Mouse (Mus musculus) midbrain, embryonic 15.5 days (tissue): ENCODE measurements around the gene Clrn3. TPM values are rescaled to one million over a fixed set of nuclear protein-coding genes. Genes with fewer than 3 reads are reported as not detected.

ENCODE experiments used
- ATAC-seq: fragments of 200-750 bp; cut with Nextera tagmentation; replicated peaks from 2 replicates; pipeline ENCODE4 v1.8.0; 2017; ENCODE audit warnings: moderate TSS enrichment
- H3K27ac ChIP-seq: fragments of 300-500 bp; sonication (generic); 2 replicates; pipeline ENCODE4 v1.5.1; 2015; ENCODE audit warnings: mild to moderate bottlenecking, inconsistent platforms
- H3K27me3 ChIP-seq: fragments of 300-500 bp; sonication (generic); replicated peaks from 2 replicates; pipeline ENCODE4 v1.6.1; 2015; ENCODE audit warnings: inconsistent platforms
- H3K36me3 ChIP-seq: fragments of 300-500 bp; sonication (generic); replicated peaks from 2 replicates; pipeline ENCODE4 v1.6.1; 2015; ENCODE audit warnings: inconsistent platforms
- H3K4me1 ChIP-seq: fragments of 300-500 bp; sonication (generic); 2 replicates; pipeline ENCODE4 v1.6.1; 2015; ENCODE audit warnings: inconsistent platforms
- H3K4me2 ChIP-seq: fragments of 300-500 bp; sonication (generic); 2 replicates; pipeline ENCODE4 v1.6.1; 2015; ENCODE audit warnings: inconsistent platforms, mild to moderate bottlenecking, moderate library complexity
- H3K4me3 ChIP-seq: fragments of 300-500 bp; sonication (generic); 2 replicates; pipeline ENCODE4 v1.5.1; 2015; ENCODE audit warnings: mild to moderate bottlenecking, inconsistent platforms
- H3K9ac ChIP-seq: fragments of 300-500 bp; sonication (generic); 2 replicates; pipeline ENCODE4 v1.6.1; 2015; ENCODE audit warnings: mild to moderate bottlenecking, inconsistent platforms
- H3K9me3 ChIP-seq: fragments of 300-500 bp; sonication (generic); 2 replicates; pipeline ENCODE4 v1.6.1; 2016; ENCODE audit warnings: inconsistent platforms
- WGBS: fragments of 180-500 bp; shearing (Covaris S2); methylation state at CpG from one replicate; pipeline ENCODE4 v1.1.7; 2015; ENCODE audit warnings: mixed read lengths; 5-methylcytosine and 5-hydroxymethylcytosine counted together
- polyA plus RNA-seq: library from polyadenylated mRNA; unstranded; fragments of >200 nt; fragmentation: Nextera tagmentation; extraction: Ambion mirVana; gene quantifications from 2 replicates; pipeline ENCODE4 v1.2.1, GENCODE M21; 2015

Clrn3 gene
- polyA plus RNA-seq, 1 experiment from 2014 or later, result not detected

GRCm38 (mm10) chr7:135483751-135484150 is 44.7 kb downstream of the Clrn3 start:
- Histone ChIP-seq H3K4me3 (no peak overlapping the region), H3K27ac (no peak overlapping the region), H3K27me3 (peaks cover 19% of the 10 kb centered on the region; the same call in 1 of the 2 replicates), H3K4me1 (peaks cover 25% of the 10 kb centered on the region), H3K9me3 (no peaks in the 10 kb centered on the region), H3K9ac (no peak overlapping the region), H3K36me3 (no peaks in the 10 kb centered on the region), H3K4me2 (no peak overlapping the region)
- WGBS, result 36% methylated on average over 6 of the region's 6 CpGs
- ATAC-seq, result no peak

- WGBS, result 71% methylated on average over 7 of the region's 7 CpGs
- H3K27me3 ChIP-seq, result peaks cover 23% of the 10 kb centered on the region; the same call in 1 of the 2 replicates
These were observed 47.3 kb downstream of the Clrn3 start for GRCm38 (mm10) chr7:135481150-135481549.

GRCm38 (mm10) chr7:135479912-135480311 is 48.5 kb downstream of the Clrn3 start:
- no peaks in the 10 kb centered on the region for H3K36me3 ChIP-seq
- H3K9me3 ChIP-seq, result no peaks in the 10 kb centered on the region
- no peak overlapping the region for H3K4me2 ChIP-seq
- H3K4me1 ChIP-seq, result peaks cover 10% of the 10 kb centered on the region
- ATAC-seq, result no peak
- no peak overlapping the region for H3K27ac ChIP-seq
- H3K4me3 ChIP-seq, result no peak overlapping the region
- no peak overlapping the region for H3K9ac ChIP-seq
- peaks cover 30% of the 10 kb centered on the region; the same call in 1 of the 2 replicates for H3K27me3 ChIP-seq
- 58% methylated on average over 6 of the region's 6 CpGs for WGBS

More at GRCm38 (mm10) chr7:135481150-135481549, 47.3 kb downstream of the Clrn3 start:
- Histone ChIP-seq H3K4me3 (no peak overlapping the region), H3K4me1 (peaks cover 22% of the 10 kb centered on the region), H3K36me3 (no peaks in the 10 kb centered on the region), H3K9ac (no peak overlapping the region), H3K27ac (no peak overlapping the region), H3K9me3 (no peaks in the 10 kb centered on the region), H3K4me2 (no peak overlapping the region)
- ATAC-seq, result no peak

GRCm38 (mm10) chr7:135479322-135479880 is 49.1 kb downstream of the Clrn3 start:
- ATAC-seq, result no peak
- H3K9ac ChIP-seq, result no peak overlapping the region
- peaks cover 30% of the 10 kb centered on the region; the same call in 1 of the 2 replicates for H3K27me3 ChIP-seq
- H3K4me3 ChIP-seq, result no peak overlapping the region
- no peak overlapping the region; the same call in 1 of the 2 replicates for H3K4me2 ChIP-seq
- WGBS, result 17% methylated on average over 10 of the region's 10 CpGs
- H3K4me1 ChIP-seq, result 0 out of 2 replicates have a peak, but pooled peaks cover 6% of the 10 kb centered on the region
- no peaks in the 10 kb centered on the region for H3K36me3 ChIP-seq
- no peaks in the 10 kb centered on the region for H3K9me3 ChIP-seq
- H3K27ac ChIP-seq, result no peak overlapping the region

GRCm38 (mm10) chr7:135477256-135477655 is 51.2 kb downstream of the Clrn3 start:
- H3K4me3 ChIP-seq, result no peak overlapping the region
- H3K4me1 ChIP-seq, result 0 out of 2 replicates have a peak, but pooled peaks cover 6% of the 10 kb centered on the region
- WGBS, result 65% methylated on average over 5 of the region's 5 CpGs
- no peaks in the 10 kb centered on the region for H3K9me3 ChIP-seq
- ATAC-seq, result no peak
- H3K27me3 ChIP-seq, result 0 out of 2 replicates have a peak, but pooled peaks cover 21% of the 10 kb centered on the region
- H3K27ac ChIP-seq, result no peak overlapping the region
- H3K36me3 ChIP-seq, result no peaks in the 10 kb centered on the region
- no peak overlapping the region for H3K4me2 ChIP-seq
- H3K9ac ChIP-seq, result no peak overlapping the region

GRCm38 (mm10) chr7:135475981-135476380 is 52.5 kb downstream of the Clrn3 start:
- no peak overlapping the region for H3K9ac ChIP-seq
- no peak overlapping the region for H3K4me3 ChIP-seq
- 0 out of 2 replicates have a peak, but pooled peaks cover 6% of the 10 kb centered on the region for H3K4me1 ChIP-seq
- H3K36me3 ChIP-seq, result no peaks in the 10 kb centered on the region
- H3K9me3 ChIP-seq, result no peaks in the 10 kb centered on the region
- no peak for ATAC-seq
- H3K27me3 ChIP-seq, result 0 out of 2 replicates have a peak, but pooled peaks cover 12% of the 10 kb centered on the region
- WGBS, result 53% methylated on average over 8 of the region's 8 CpGs
- no peak overlapping the region for H3K27ac ChIP-seq
- no peak overlapping the region for H3K4me2 ChIP-seq

GRCm38 (mm10) chr7:135470319-135470718 is 58.1 kb downstream of the Clrn3 start:
- ATAC-seq, result no peak
- WGBS, result 80% methylated on average over 5 of the region's 5 CpGs
- H3K9ac ChIP-seq, result no peak overlapping the region
- H3K4me1 ChIP-seq, result peaks cover 5% of the 10 kb centered on the region; the same call in 1 of the 2 replicates
- no peak overlapping the region for H3K27ac ChIP-seq
- H3K4me3 ChIP-seq, result no peak overlapping the region
- no peaks in the 10 kb centered on the region for H3K36me3 ChIP-seq
- H3K27me3 ChIP-seq, result no peaks in the 10 kb centered on the region
- H3K4me2 ChIP-seq, result no peak overlapping the region
- no peaks in the 10 kb centered on the region for H3K9me3 ChIP-seq

GRCm38 (mm10) chr7:135468631-135469030 is 59.8 kb downstream of the Clrn3 start:
- Histone ChIP-seq H3K9me3 (no peaks in the 10 kb centered on the region), H3K27me3 (no peaks in the 10 kb centered on the region), H3K4me3 (no peak overlapping the region), H3K9ac (no peak overlapping the region), H3K4me1 (peaks cover 11% of the 10 kb centered on the region; the same call in 1 of the 2 replicates), H3K27ac (no peak overlapping the region), H3K4me2 (no peak overlapping the region), H3K36me3 (no peaks in the 10 kb centered on the region)
- 50% methylated on average over 7 of the region's 7 CpGs for WGBS
- ATAC-seq, result no peak

- WGBS, result 8% methylated on average over 12 of the region's 12 CpGs
- ATAC-seq, result peak; percentile 65
- Histone ChIP-seq H3K4me1 (peaks cover 11% of the 10 kb centered on the region; the same call in 1 of the 2 replicates), H3K4me2 (peak overlapping the region; percentile 42), H3K27ac (peak overlapping the region; percentile 51; the same call in 1 of the 2 replicates), H3K4me3 (no peak overlapping the region; the same call in 1 of the 2 replicates), H3K9ac (peak overlapping the region; percentile 31; the same call in 1 of the 2 replicates), H3K27me3 (no peaks in the 10 kb centered on the region), H3K36me3 (no peaks in the 10 kb centered on the region), H3K9me3 (no peaks in the 10 kb centered on the region)
These were observed 63.2 kb downstream of the Clrn3 start for GRCm38 (mm10) chr7:135465293-135465692.

- 41% methylated on average over 3 of the region's 3 CpGs for WGBS
- Histone ChIP-seq H3K4me2 (no peak overlapping the region; the same call in 1 of the 2 replicates), H3K36me3 (no peaks in the 10 kb centered on the region), H3K4me1 (peaks cover 11% of the 10 kb centered on the region; the same call in 1 of the 2 replicates), H3K27ac (no peak overlapping the region), H3K4me3 (no peak overlapping the region), H3K9me3 (no peaks in the 10 kb centered on the region), H3K27me3 (no peaks in the 10 kb centered on the region), H3K9ac (no peak overlapping the region)
- ATAC-seq, result peak; percentile 50
These were observed 63.7 kb downstream of the Clrn3 start for GRCm38 (mm10) chr7:135464689-135465259.
